Mouse (Mus musculus) 416B (cell line): ENCODE results near the gene Nmi.
A peak's percentile ranks its signal among the peaks of the same experiment; 100 is the strongest.
"Not testable (repeated sequence)": the region's sequence is repeated elsewhere in the genome, so short reads cannot be mapped to it uniquely, and the experiment has no call there.

Source experiments
- DNase-seq: peaks from one replicate; pipeline ENCODE4 v3.0.0; 2011; ENCODE audit warnings: low read depth

Nmi gene

GRCm38 (mm10) chr2:51973410-51973968 lies at the start of gene Nmi:
Gene Nmi, minus strand, starts transcription at chr2:51973494.
- DNase-seq = peak; percentile 60

GRCm38 (mm10) chr2:52016361-52016760 lies 43.1 kb upstream of the Nmi start:
- DNase-seq = no peak

DNA sequence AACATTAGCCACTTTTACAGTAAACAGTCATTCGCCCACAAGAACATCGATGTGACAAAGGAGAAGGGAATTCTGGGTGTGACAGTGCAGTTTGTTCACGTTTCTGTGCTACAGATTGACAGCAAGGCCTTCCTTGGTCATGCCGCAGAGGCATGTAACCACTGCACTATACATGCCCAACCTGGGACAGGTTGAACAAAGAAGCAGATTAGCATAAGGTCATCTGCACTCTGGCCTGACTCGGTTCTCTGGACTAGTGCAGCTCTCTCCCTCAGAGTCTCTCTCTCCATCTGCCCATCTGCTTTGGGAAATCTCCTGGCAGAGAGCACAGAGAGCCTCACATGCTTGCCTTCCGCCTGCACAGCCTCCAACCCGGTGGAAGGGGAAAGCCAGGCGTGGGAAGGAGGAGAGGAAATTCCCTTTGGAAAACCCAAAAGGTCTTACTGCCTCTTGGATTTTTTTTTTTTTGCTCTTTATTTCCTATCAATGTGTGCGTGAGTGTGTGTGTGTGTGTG lies 40.1 kb upstream of the Nmi start:
- DNase-seq = no peak

DNA sequence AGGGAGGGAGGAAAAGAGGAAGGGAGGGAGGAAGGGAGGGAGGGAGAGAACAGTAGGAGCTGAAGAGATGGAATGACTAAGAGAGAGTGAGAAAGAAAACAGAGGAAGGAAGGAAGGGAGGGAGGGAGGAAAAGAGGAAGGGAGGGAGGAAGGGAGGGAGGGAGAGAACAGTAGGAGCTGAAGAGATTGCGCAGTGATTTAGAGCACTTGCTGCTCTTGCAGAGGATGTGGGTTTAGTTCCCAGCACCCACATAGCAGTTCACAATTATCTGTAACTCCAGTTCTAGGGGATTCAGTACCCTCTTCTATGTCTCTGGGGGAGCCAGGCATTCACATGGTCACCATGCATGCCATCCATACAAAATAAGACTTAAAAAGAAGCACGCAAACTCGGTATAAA lies 38.5 kb upstream of the Nmi start:
- not testable (repeated sequence) for DNase-seq

DNA sequence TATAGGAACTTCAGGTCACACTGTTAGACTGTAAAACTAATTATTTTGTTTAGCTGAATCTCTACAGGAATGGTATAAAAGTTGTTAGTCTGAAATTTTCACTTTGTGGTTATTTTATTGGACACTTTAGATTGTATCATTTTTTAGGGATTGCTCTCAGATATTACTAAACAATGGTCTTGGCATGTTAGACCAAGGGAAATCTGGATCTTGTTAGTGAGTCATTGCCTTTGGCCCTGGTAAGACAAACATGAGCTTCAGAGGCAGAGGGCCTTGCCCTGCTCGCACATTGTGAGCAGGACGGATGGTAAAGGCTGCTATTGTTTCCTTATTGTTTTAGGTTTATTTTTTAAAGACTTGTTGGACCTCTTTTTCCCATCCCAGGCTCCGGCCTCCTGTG lies 33.1 kb upstream of the Nmi start:
- DNase-seq = no peak

DNA sequence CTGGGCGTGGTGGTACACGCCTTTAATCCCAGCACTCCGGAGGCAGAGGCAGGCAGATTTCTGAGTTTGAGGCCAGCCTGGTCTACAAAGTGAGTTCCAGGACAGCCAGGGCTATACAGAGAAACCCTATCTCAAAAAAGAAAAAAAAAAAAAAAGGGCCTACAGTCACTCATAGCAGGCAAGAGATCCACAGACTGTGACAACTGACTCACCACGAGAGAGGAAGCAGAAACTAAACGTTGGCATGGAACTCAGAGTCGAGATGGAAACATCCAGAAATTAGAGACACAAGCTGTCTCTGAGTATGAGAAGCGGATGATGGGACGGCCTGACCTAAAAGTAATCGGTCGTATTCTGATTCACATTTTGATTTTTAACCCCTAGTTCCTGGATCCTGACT lies 29.0 kb upstream of the Nmi start:
- DNase-seq = not testable (repeated sequence)

- no peak for DNase-seq
Measured at GRCm38 (mm10) chr2:52001521-52001920, 28.2 kb upstream of the Nmi start.

DNA sequence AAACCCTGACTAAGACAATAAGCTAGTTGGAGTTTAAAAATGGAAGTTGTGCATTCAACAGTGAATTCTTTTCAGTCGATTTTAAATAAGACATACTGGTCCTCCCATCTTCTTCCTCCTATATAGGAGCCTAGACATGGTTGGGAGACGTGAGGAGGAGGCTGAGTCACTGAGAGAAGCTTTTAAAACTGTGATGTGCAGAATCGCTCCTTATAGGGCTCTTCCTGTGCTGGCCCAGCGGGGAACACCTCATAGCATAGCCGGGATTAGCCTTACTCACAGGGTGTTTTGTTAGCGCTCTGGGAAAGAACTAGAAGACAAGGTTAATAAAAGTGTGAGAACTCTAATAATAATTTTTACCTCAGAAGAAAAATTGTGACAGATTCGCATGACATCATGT lies 26.7 kb upstream of the Nmi start:
- no peak for DNase-seq

DNA sequence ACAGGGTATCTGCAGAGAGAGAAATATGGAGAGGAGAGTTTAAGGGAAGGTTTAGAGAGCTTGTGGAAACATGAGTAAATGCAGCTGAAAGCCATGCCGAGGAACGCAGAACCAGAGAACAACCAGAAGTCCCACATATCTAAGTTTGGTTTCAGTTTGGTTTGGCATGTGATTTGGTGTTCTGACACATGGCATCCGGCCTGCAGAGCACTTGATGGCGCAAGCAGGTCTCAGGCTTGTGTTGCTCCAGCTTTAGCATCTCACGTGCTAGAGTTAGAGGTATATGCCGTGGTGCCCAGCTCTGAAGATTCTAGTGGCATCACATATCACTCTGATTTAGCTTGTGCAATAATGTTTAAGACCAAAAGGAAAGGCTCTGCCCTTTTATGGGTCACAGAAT lies 18.2 kb upstream of the Nmi start:
- DNase-seq = peak; percentile 28

- peak; percentile 20 for DNase-seq
Measured at GRCm38 (mm10) chr2:51989559-51989958, 16.3 kb upstream of the Nmi start.

GRCm38 (mm10) chr2:51986695-51987094 lies 13.4 kb upstream of the Nmi start:
- no peak for DNase-seq

DNA sequence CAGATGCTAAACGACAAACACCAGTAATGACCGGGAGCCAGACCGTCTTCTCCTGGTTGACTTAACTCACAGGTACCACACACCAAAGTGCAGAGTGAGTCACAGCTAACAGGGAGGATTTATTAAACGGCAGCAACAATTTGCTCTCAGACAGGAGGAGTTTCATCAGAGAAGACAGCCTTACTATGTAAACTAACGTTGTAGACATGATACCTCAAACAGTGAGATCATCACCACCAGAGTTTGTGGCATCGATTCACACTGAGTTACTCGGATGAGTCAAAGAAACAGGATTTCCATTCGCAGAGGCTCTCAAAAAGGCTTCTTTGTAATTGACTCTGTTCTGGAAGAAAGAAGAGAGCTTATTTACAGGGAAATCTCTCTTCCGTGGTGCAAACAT lies 12.9 kb upstream of the Nmi start:
- DNase-seq = no peak

- DNase-seq = no peak
Measured at GRCm38 (mm10) chr2:51985241-51985640, 11.9 kb upstream of the Nmi start.

- DNase-seq = peak; percentile 67
Measured at GRCm38 (mm10) chr2:51982288-51982687, 9.0 kb upstream of the Nmi start.

- DNase-seq = peak; percentile 57
Measured at GRCm38 (mm10) chr2:51981630-51982029, 8.3 kb upstream of the Nmi start.

DNA sequence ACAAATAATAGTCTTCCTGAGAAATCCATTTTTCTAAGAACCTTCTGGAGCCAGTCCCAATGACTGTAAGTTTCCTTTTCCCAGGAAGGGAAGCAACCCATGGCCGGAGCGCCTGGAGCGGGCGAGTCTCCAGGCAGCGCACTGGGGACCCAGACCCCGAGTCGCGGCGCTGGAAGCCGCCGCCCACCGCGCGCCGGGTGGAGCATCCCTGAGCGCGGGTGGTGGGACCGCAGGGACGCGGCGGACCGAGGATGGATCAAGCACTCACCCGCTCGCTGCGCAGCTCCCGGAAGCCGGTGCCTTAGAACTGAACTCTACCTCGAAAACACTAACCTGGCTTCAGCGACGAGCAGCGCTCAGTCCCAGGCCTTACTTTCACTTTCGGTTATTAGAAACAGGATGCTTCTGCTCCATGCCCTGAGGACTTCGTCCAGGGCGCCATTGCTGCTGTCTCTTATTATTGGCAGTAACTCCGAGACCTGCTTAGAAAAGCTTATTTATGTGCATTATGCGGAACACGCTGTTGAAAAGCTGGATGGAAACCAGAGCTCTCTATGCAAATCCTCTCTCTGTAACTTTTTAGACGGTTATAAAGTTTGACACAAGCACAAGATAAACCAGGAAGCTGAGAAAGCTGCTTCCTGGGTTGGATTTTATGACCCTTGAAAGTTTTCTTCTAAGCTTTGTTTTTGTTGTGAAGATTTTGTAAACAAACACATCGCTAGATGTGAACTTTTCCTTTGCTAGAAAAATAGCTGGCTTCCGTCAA lies 469 bp downstream of the Nmi start:
- DNase-seq = peak; percentile 82

GRCm38 (mm10) chr2:51972142-51972541 lies 1.2 kb downstream of the Nmi start:
- DNase-seq = peak; percentile 86

DNA sequence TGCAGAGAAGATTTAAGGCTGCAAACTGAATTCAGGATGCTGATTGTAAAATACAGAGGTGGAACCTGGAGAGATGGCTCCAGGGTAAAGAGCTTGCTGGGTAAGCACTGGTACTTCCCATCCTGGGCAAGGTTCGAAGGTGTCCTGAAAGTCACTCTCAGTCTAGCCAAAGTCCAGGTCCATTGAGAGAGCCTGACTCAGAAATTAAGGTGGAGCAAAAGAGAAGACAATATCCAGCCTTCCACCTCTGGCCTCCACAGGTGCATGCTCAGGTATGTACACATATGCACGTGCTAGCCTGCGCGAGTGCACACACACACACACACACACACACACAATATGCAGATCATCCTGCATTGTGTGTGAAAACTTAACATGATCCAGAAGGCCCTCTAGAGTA lies 2.4 kb downstream of the Nmi start:
- no peak for DNase-seq

- no peak for DNase-seq
Measured at GRCm38 (mm10) chr2:51967288-51967687, 6.0 kb downstream of the Nmi start.

DNA sequence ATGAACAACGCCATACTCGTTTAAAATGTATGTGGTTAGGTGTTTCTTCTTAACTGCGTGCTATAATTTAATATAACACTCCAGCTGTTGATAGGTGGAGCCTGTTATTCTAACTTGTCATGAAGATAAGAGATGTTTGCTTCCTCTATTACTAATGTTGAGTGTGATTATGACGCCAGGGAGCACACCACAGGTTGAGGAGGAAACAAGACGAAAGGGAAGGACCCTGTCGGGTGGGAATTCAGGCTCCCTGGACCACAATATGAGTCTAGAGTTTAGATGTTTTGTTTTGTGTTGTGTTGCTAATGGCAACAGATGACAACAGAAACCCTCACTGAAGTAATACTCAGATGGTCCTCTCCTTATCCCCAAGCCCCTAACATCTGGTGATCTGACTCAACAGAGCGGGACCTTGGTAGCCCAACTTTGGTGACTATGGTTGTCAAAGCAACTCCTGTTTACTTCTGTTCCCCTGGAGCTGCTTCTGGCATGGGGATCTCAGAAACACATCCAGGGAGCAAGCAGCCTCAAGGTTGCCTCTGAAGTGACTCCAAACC lies 19.6 kb downstream of the Nmi start:
- no peak for DNase-seq

DNA sequence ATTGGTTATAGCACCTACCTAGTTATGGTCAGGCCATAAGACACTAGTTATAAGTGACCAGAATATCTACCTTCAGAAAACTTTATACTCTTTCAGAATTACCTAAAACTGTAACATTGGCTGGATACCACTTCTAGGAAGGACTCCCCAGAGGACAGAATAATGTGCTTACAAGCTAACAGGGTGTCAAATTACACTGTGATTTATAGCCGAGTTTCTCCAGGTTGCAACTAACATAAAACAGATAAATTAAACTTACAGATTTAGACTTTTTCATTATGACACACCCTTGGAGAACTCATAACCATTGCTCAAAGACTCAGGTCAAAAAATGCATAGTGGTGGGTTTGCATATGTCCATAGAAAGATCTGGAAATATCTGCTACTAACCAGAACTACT lies 22.4 kb downstream of the Nmi start:
- DNase-seq = no peak

- DNase-seq = no peak
Measured at GRCm38 (mm10) chr2:51948105-51948830, 25.0 kb downstream of the Nmi start.

- no peak for DNase-seq
Measured at GRCm38 (mm10) chr2:51945812-51946211, 27.5 kb downstream of the Nmi start.
